Mouse (Mus musculus): ENCODE measurements around the gene 4931417E11Rik.

The 4931417E11Rik gene

GRCm38 (mm10) chr6:73469567-73469966 is at the start of gene 4931417E11Rik:
Gene 4931417E11Rik, minus strand, starts transcription at chr6:73469667.
- no peak for DNase-seq (ENCODE audit: low spot score)

DNA sequence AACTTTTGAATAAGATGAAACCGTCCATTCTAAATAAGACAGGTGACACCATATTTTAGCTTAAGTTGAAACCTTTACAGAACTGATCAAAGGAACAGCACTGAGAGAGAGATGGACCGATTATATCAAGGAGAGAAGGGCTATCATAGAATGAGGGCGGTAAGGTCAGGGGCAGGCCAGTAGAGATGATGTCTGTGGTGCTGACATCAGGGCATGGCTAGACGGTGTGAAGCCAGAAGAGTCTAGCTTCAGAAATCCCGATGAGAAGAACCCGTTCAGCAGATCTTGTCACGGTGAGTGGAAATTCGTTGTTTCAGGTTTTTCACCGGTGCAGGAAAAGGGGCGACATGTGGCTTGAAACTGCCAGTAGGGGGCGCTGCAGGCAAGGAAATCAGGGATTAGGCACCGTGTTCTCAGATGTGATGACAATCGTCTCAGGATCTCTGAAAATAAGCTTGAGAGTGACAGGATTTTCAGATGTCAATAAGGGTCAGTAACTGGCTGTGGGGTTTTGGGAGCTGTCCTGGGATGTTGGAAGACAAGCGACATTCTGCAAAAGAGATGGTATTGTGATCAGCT is 48.4 kb upstream of the 4931417E11Rik start:
- peak; percentile 74 for DNase-seq (ENCODE audit: low spot score)

GRCm38 (mm10) chr6:73512907-73513306 is 43.4 kb upstream of the 4931417E11Rik start:
- no peak for DNase-seq (ENCODE audit: low spot score)

GRCm38 (mm10) chr6:73499631-73500030 is 30.2 kb upstream of the 4931417E11Rik start:
- DNase-seq (ENCODE audit: low spot score): no peak

GRCm38 (mm10) chr6:73497321-73497720 is 27.9 kb upstream of the 4931417E11Rik start:
- no peak for DNase-seq (ENCODE audit: low spot score)

DNA sequence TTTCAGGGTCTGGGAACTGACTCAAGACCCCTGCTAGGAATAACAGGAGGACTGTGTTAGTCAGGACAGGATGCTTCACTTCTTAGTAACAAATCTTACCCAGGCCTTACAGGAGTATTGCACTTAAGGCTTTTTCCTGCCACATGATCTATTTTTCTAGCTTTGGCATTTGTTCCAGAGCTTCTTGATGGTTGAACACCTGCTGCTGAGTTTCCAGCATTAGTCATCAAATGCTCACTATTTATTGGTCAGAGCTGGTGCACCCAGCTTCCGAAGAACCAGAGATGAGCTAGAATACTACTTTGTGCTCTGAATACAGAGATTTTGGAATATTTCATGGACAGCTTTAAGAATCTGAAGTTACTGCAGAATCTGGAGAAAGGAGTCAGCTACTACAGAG is 21.1 kb upstream of the 4931417E11Rik start:
- no peak for DNase-seq (ENCODE audit: low spot score)

- no peak for DNase-seq (ENCODE audit: low spot score)
Measured at GRCm38 (mm10) chr6:73485616-73486015, 16.1 kb upstream of the 4931417E11Rik start.

DNA sequence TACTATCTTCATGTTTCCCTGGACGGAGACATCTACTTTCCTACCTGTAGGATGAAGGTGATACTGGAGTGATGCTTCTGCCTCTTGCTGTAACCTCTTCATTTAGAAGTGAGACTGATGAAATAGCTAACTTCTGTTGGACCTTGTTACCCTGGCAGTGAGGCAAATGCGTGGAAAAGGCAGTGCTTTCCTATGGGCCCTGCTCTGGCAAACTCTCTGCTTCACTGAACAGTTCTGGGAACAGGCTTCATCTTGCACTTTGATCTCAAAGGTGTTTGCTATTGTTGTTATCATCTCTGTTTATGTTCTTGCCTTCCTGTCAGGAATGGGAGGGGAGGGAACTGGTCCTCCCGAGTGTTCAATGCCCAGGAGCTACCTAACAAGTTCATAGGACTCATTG is 3.4 kb downstream of the 4931417E11Rik start:
- no peak for DNase-seq (ENCODE audit: low spot score)

GRCm38 (mm10) chr6:73462543-73462942 is 6.9 kb downstream of the 4931417E11Rik start:
- no peak for DNase-seq (ENCODE audit: low spot score)

- DNase-seq (ENCODE audit: low spot score): no peak
Measured at GRCm38 (mm10) chr6:73433912-73434311, 35.6 kb downstream of the 4931417E11Rik start.

DNA sequence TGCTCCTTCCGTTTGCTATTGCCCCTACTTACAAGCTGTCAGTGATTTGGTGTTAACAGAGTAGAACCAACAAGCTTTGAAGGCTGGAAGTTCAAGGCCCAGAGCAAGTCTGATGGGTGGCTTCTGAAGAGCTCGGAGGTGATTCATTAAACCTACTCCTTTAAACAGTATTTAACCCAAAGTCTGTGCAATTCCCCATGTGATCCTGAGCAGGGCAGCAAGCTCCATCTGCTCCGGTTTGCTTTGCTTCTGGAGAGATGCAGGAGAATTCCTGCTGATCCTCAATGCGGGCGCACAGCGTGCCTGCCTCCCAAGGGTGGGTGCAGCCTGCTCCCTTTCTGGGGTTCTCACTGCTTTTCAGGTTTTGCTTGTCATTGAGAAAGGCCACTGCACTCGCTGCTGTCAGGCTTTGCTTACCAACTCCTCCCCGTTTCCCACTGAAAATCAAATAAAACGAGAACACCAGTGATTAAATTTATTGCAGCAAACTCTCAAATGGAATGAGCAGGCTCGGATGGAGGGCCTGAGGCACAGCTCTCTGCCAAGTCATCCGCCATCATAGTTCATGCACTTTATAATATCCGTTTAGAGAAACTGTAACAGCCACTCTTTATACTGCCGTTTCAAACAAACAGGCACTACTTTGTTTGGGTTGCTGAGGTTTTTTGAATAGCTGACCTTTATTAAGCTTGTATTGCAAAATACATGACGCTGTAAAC is 40.7 kb downstream of the 4931417E11Rik start:
- DNase-seq (ENCODE audit: low spot score): no peak

GRCm38 (mm10) chr6:73427273-73427812 is 42.1 kb downstream of the 4931417E11Rik start:
- no peak for DNase-seq (ENCODE audit: low spot score)

All from layer of hippocampus, adult 11-12 months (tissue).